Mouse (Mus musculus) hindbrain, postnatal 0 days (tissue): ENCODE measurements around the gene C1qtnf3. TPM values are rescaled to one million over a fixed set of nuclear protein-coding genes. Genes with fewer than 3 reads are reported as not detected.
A peak's percentile ranks its signal among the peaks of the same experiment; 100 is the strongest.

Experiments used
- ATAC-seq: fragments of 200-750 bp; cut with Nextera tagmentation; 2 replicates; pipeline ENCODE4 v1.8.0; 2017; ENCODE audit warnings: mild to moderate bottlenecking, moderate TSS enrichment, moderate library complexity
- DNase-seq: peaks from one replicate; pipeline ENCODE4 v3.0.0-alpha.2; 2015; ENCODE audit warnings: low spot score
- H3K27ac ChIP-seq: fragments of 300-500 bp; sonication (generic); 2 replicates; pipeline ENCODE4 v1.5.1; 2014; ENCODE audit warnings: mild to moderate bottlenecking
- H3K27me3 ChIP-seq: fragments of 300-500 bp; sonication (generic); 2 replicates; pipeline ENCODE4 v1.6.1; 2014; ENCODE audit warnings: low read length, mixed read lengths; ENCODE audit not compliant: insufficient read depth
- H3K36me3 ChIP-seq: fragments of 300-500 bp; sonication (generic); 2 replicates; pipeline ENCODE4 v1.6.1; 2014; ENCODE audit warnings: low read length, mixed read lengths; ENCODE audit not compliant: insufficient read depth
- H3K4me1 ChIP-seq: fragments of 300-500 bp; sonication (generic); 2 replicates; pipeline ENCODE4 v1.6.1; 2014; ENCODE audit warnings: antibody characterized with exemption, low read length, mixed read lengths; ENCODE audit not compliant: insufficient read depth
- H3K4me2 ChIP-seq: fragments of 300-500 bp; sonication (generic); 2 replicates; pipeline ENCODE4 v1.6.1; 2014; ENCODE audit warnings: low read depth, mild to moderate bottlenecking, low read length, moderate library complexity, mixed read lengths
- H3K4me3 ChIP-seq: fragments of 300-500 bp; sonication (generic); 2 replicates; pipeline ENCODE4 v1.5.1; 2014; ENCODE audit warnings: low read length
- H3K9ac ChIP-seq: fragments of 300-500 bp; sonication (generic); replicated peaks from 2 replicates; pipeline ENCODE4 v1.6.1; 2014; ENCODE audit warnings: mild to moderate bottlenecking, low read length, moderate library complexity, mixed read lengths
- H3K9me3 ChIP-seq: fragments of 300-500 bp; sonication (generic); 2 replicates; pipeline ENCODE4 v1.6.1; 2016; ENCODE audit warnings: low read length, mixed read lengths
- CTCF ChIP-seq: IDR thresholded peaks from 2 replicates; pipeline ENCODE4 v1.5.1; 2016; ENCODE audit warnings: antibody characterized with exemption, control low read depth, low read depth
- WGBS: fragments of 180-500 bp; shearing (Covaris S2); extraction: QIAGEN DNeasy Blood & Tissue Kit; methylation state at CpG from one replicate; pipeline ENCODE4 v1.1.7; 2014; 5-methylcytosine and 5-hydroxymethylcytosine counted together
- polyA plus RNA-seq: library from polyadenylated mRNA; unstranded; fragments of >200 nt; fragmentation: Nextera tagmentation; extraction: Ambion mirVana; gene quantifications from 2 replicates; pipeline ENCODE4 v1.2.1, GENCODE M21; 2015
- total RNA-seq: library from RNA; depleted of rRNA; stranded (reverse); fragments of >200 nt; gene quantifications from 2 replicates; pipeline ENCODE4 v1.2.3, GENCODE M21; 2014; rRNA removed

The C1qtnf3 gene
- 1.4 and 1.6 TPM in 2 replicates for total RNA-seq
- 1.4 and 1.6 TPM in 2 replicates for polyA plus RNA-seq

- DNase-seq = peak; percentile 20
- 38% methylated on average over 23 of the region's 23 CpGs for WGBS
- Histone ChIP-seq H3K9ac (no peak within 1 kb of the TSS), H3K27ac (peak within 1 kb of the TSS; percentile 45; the same call in 1 of the 2 replicates), H3K9me3 (no peaks in the 10 kb centered on the region), H3K27me3 (no peaks in the 10 kb centered on the region), H3K4me1 (0 out of 2 replicates have a peak, but pooled peaks cover 4% of the 10 kb centered on the region), H3K4me3 (peak within 1 kb of the TSS; percentile 18; the same call in 1 of the 2 replicates), H3K36me3 (no peaks in the 10 kb centered on the region), H3K4me2 (peak within 1 kb of the TSS; percentile 46)
- peak; percentile 60; the same call in 1 of the 2 replicates for ATAC-seq
- TF ChIP-seq CTCF = no peak
These were observed at the start of gene C1qtnf3 for GRCm38 (mm10) chr15:10951951-10952759. Gene C1qtnf3, plus strand, starts transcription at chr15:10952332.

GRCm38 (mm10) chr15:10902360-10902759, 49.8 kb upstream of the C1qtnf3 start:
- H3K4me1 ChIP-seq = no peaks in the 10 kb centered on the region
- 92% methylated on average over 4 of the region's 4 CpGs for whole genome bisulfite sequencing
- no peak overlapping the region for H3K4me2 ChIP-seq
- DNase-seq (no peak), ATAC-seq (no peak)
- no peak for TF ChIP-seq CTCF
- no peak overlapping the region for H3K4me3 ChIP-seq
- no peaks in the 10 kb centered on the region for H3K36me3 ChIP-seq
- no peak overlapping the region for H3K9ac ChIP-seq
- no peaks in the 10 kb centered on the region for H3K27me3 ChIP-seq
- no peak overlapping the region for H3K27ac ChIP-seq
- H3K9me3 ChIP-seq = no peaks in the 10 kb centered on the region

- Histone ChIP-seq H3K27ac (no peak overlapping the region), H3K27me3 (no peaks in the 10 kb centered on the region), H3K9ac (no peak overlapping the region), H3K4me2 (no peak overlapping the region), H3K4me1 (no peaks in the 10 kb centered on the region), H3K36me3 (no peaks in the 10 kb centered on the region), H3K9me3 (no peaks in the 10 kb centered on the region), H3K4me3 (no peak overlapping the region)
- ATAC-seq (no peak), DNase-seq (no peak)
- WGBS = 82% methylated on average over 4 of the region's 4 CpGs
- TF ChIP-seq CTCF = no peak
These were observed 35.4 kb upstream of the C1qtnf3 start for GRCm38 (mm10) chr15:10916611-10917311.

GRCm38 (mm10) chr15:10917312-10917660, 34.8 kb upstream of the C1qtnf3 start:
- H3K4me3 ChIP-seq = no peak overlapping the region
- no peak for DNase-seq
- TF ChIP-seq CTCF = no peak
- ATAC-seq = no peak
- WGBS = 95% methylated on average over 3 of the region's 3 CpGs
- H3K27ac ChIP-seq = no peak overlapping the region
- no peak overlapping the region for H3K9ac ChIP-seq
- no peaks in the 10 kb centered on the region for H3K36me3 ChIP-seq
- H3K27me3 ChIP-seq = no peaks in the 10 kb centered on the region
- H3K4me1 ChIP-seq = no peaks in the 10 kb centered on the region
- no peak overlapping the region for H3K4me2 ChIP-seq
- H3K9me3 ChIP-seq = no peaks in the 10 kb centered on the region

- H3K36me3 ChIP-seq = no peaks in the 10 kb centered on the region
- H3K4me3 ChIP-seq = no peak overlapping the region
- ATAC-seq = no peak
- H3K4me2 ChIP-seq = no peak overlapping the region
- H3K27me3 ChIP-seq = no peaks in the 10 kb centered on the region
- DNase-seq = no peak
- no peaks in the 10 kb centered on the region for H3K4me1 ChIP-seq
- H3K9me3 ChIP-seq = no peaks in the 10 kb centered on the region
- H3K9ac ChIP-seq = no peak overlapping the region
- no peak overlapping the region for H3K27ac ChIP-seq
- TF ChIP-seq CTCF = no peak
- whole genome bisulfite sequencing = 78% methylated on average over 5 of the region's 5 CpGs
These were observed 31.9 kb upstream of the C1qtnf3 start for GRCm38 (mm10) chr15:10920212-10920611.

GRCm38 (mm10) chr15:10921064-10921463, 31.1 kb upstream of the C1qtnf3 start:
- DNase-seq (peak; percentile 73), ATAC-seq (no peak)
- H3K4me3 ChIP-seq = no peak overlapping the region
- WGBS = 21% methylated on average over 4 of the region's 4 CpGs
- TF ChIP-seq CTCF = peak; percentile 74
- no peaks in the 10 kb centered on the region for H3K27me3 ChIP-seq
- no peak overlapping the region for H3K27ac ChIP-seq
- H3K4me1 ChIP-seq = no peaks in the 10 kb centered on the region
- no peaks in the 10 kb centered on the region for H3K36me3 ChIP-seq
- no peaks in the 10 kb centered on the region for H3K9me3 ChIP-seq
- H3K9ac ChIP-seq = no peak overlapping the region
- H3K4me2 ChIP-seq = no peak overlapping the region

- ATAC-seq = no peak
- no peaks in the 10 kb centered on the region for H3K27me3 ChIP-seq
- TF ChIP-seq CTCF = no peak
These were observed 30.1 kb upstream of the C1qtnf3 start for GRCm38 (mm10) chr15:10922061-10922460.

More at GRCm38 (mm10) chr15:10922061-10922460, 30.1 kb upstream of the C1qtnf3 start:
- Histone ChIP-seq H3K9ac (no peak overlapping the region), H3K9me3 (no peaks in the 10 kb centered on the region), H3K27ac (no peak overlapping the region), H3K36me3 (no peaks in the 10 kb centered on the region), H3K4me3 (no peak overlapping the region), H3K4me2 (no peak overlapping the region), H3K4me1 (no peaks in the 10 kb centered on the region)
- DNase-seq = no peak
